Comparison of ENCODE assay signal across 8 mouse cellular contexts in the genomic region with DNA sequence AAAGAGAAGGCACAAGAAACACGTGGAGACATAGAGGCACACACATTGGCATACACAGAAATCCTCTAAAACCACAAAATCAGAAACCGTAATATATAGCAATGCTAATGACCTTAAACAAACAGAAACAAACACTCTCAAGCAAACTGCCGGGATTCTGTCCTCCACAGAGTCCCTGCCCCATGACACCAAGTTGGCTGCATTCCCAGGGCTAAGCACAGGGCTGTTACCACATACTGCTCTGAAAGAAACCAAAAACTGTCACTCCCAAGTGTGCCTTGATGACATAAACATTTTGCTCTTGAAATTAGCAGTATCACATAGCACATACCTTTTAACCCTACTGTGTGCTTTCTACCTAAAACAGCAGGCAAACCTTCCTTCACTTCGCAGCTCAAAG.
DNase-seq lines count a peak whose midpoint lies in the region; ATAC-seq and TF ChIP-seq lines count a peak whose summit lies in the region.

No protein-coding gene starts in this region.

- DNase-seq in liver, adult 2 months (ENCODE audit: extremely low read depth, low read depth, low spot score), result peak; percentile 30
- no peak for DNase-seq in liver, embryonic 11.5 days (ENCODE audit: low spot score)
- DNase-seq in brain, adult 2 months (ENCODE audit: low read depth, low spot score), result peak; percentile 8
- DNase-seq in kidney, adult 8-10 months, result peak; percentile 4 to 5
- DNase-seq in lung, postnatal 4 days, result peak; percentile 68 to 82
- DNase-seq in spleen, postnatal 14 days (ENCODE audit: low spot score in 2 of 2), result no peak
- no peak for DNase-seq in layer of hippocampus, postnatal 36 days

- no peaks in the 10 kb centered on the region for H3K9me3 ChIP-seq in liver, embryonic 11.5 days (ENCODE audit: control insufficient read depth, low read length)
- H3K9me3 ChIP-seq in intestine, embryonic 15.5 days, result no peaks in the 10 kb centered on the region

- no peak overlapping the region for H3K27ac ChIP-seq in liver, adult 2 months (replicated peaks; ENCODE audit: insufficient read depth, low read depth, low read length)
- H3K27ac ChIP-seq in liver, embryonic 11.5 days (ENCODE audit: low read depth, low read length), result no peak overlapping the region
- H3K27ac ChIP-seq in intestine, embryonic 15.5 days, result no peak overlapping the region

- no peak overlapping the region for H3K4me2 ChIP-seq in liver, embryonic 11.5 days
- H3K4me2 ChIP-seq in intestine, embryonic 15.5 days (replicated peaks), result no peak overlapping the region

- no peak overlapping the region for H3K4me3 ChIP-seq in liver, adult 2 months (ENCODE audit: insufficient read depth, low read depth, low read length)
- H3K4me3 ChIP-seq in liver, embryonic 11.5 days (ENCODE audit: low read depth, low read length), result no peak overlapping the region
- no peak overlapping the region for H3K4me3 ChIP-seq in intestine, embryonic 15.5 days (replicated peaks)

- no peaks in the 10 kb centered on the region for H3K4me1 ChIP-seq in liver, adult 2 months (ENCODE audit: control insufficient read depth, insufficient read depth, low read length)
- no peaks in the 10 kb centered on the region for H3K4me1 ChIP-seq in liver, embryonic 11.5 days (replicated peaks; ENCODE audit: control insufficient read depth, insufficient read depth, low read length)
- H3K4me1 ChIP-seq in intestine, embryonic 15.5 days (replicated peaks), result no peaks in the 10 kb centered on the region

- no peak overlapping the region for H3K9ac ChIP-seq in liver, adult 2 months (ENCODE audit: low read depth, low read length)
- H3K9ac ChIP-seq in liver, embryonic 11.5 days (ENCODE audit: low read depth, low read length), result no peak overlapping the region
- H3K9ac ChIP-seq in intestine, embryonic 15.5 days, result no peak overlapping the region

- 33% methylated on average over 4 of the region's 4 CpGs for WGBS in liver, adult 2 months
- WGBS in liver, embryonic 11.5 days, result 70% methylated on average over 4 of the region's 4 CpGs
- WGBS in intestine, embryonic 15.5 days, result 54% methylated on average over 4 of the region's 4 CpGs

- TF ChIP-seq CTCF in liver, adult 2 months (IDR thresholded peaks at IDR 0.05; ENCODE audit: low read depth, low read length), result no peak

- TF ChIP-seq POLR2A in liver, adult 2 months (IDR thresholded peaks at IDR 0.05; ENCODE audit: extremely low read depth, insufficient read depth, low read length), result no peak

- H3K36me3 ChIP-seq in liver, adult 2 months (ENCODE audit: control insufficient read depth, insufficient read depth, low read length), result no peaks in the 10 kb centered on the region
- no peaks in the 10 kb centered on the region for H3K36me3 ChIP-seq in liver, embryonic 11.5 days (ENCODE audit: control insufficient read depth, insufficient read depth, low read length)
- H3K36me3 ChIP-seq in intestine, embryonic 15.5 days, result no peaks in the 10 kb centered on the region

- H3K27me3 ChIP-seq in liver, adult 2 months (ENCODE audit: control insufficient read depth, insufficient read depth, low read length), result no peaks in the 10 kb centered on the region
- H3K27me3 ChIP-seq in liver, embryonic 11.5 days (replicated peaks; ENCODE audit: control insufficient read depth, insufficient read depth, low read length), result no peaks in the 10 kb centered on the region
- H3K27me3 ChIP-seq in intestine, embryonic 15.5 days (replicated peaks), result no peaks in the 10 kb centered on the region

- H3K79me2 ChIP-seq in liver, adult 2 months (ENCODE audit: control insufficient read depth, insufficient read depth, low read length), result no peaks in the 10 kb centered on the region

- no peak for ATAC-seq in liver, embryonic 11.5 days (replicated peaks; ENCODE audit: low FRiP score)
- ATAC-seq in intestine, embryonic 15.5 days, result no peak

Comparison
In these comparisons a context has a peak if more than half of its experiments do, and no peak if none do; other contexts are left out.
1. DNase-seq: peak in liver, adult 2 months (single experiment), brain, adult 2 months (single experiment), kidney, adult 8-10 months (2 of 2) and lung, postnatal 4 days (2 of 2); none in liver, embryonic 11.5 days (single experiment), spleen, postnatal 14 days (0 of 2) and layer of hippocampus, postnatal 36 days (0 of 2).